Mouse (Mus musculus) colon, adult 2 months (tissue): Measurements from ENCODE around the gene Pxylp1. TPM values are rescaled to one million over a fixed set of nuclear protein-coding genes. Genes with fewer than 3 reads are reported as not detected.

Experiments used
- polyA plus RNA-seq: library from polyadenylated mRNA; depleted of rRNA; stranded (reverse); fragments of >200 nt; gene quantifications from 2 replicates; pipeline ENCODE4 v1.2.3, GENCODE M21; 2012; rRNA removed

Pxylp1 gene
- 27.1 and 29.5 TPM in 2 replicates for polyA plus RNA-seq

GRCm38 (mm10) chr9:96892546-96892945, at the start of gene Pxylp1:
Gene Pxylp1, minus strand, starts transcription at chr9:96892669.

Other genes starting within 250 kb of the Pxylp1 start
- 8.5 and 9.5 TPM in 2 replicates for gene Zbtb38, start 139.8 kb downstream of the Pxylp1 start, polyA plus RNA-seq
- gene Spsb4, start 126.2 kb upstream of the Pxylp1 start, polyA plus RNA-seq = 4.1 and 5.0 TPM in 2 replicates
- gene Slc25a36, start 218.5 kb upstream of the Pxylp1 start, polyA plus RNA-seq = 9.5 TPM in 2 replicates